Mouse (Mus musculus) naive thymus-derived CD4-positive, alpha-beta T cell, adult 2 months (primary cell): ENCODE measurements around the gene Sept9.

ENCODE experiments used
- DNase-seq: peaks from one replicate; pipeline ENCODE4 v3.0.0-alpha.2; 2011; ENCODE audit warnings: low read depth

Gene Sept9

GRCm38 (mm10) chr11:117221182-117221581, 21.7 kb downstream of the Sept9 start:
- no peak for DNase-seq

- DNase-seq, result no peak
Observed at GRCm38 (mm10) chr11:117222899-117223298, 23.4 kb downstream of the Sept9 start.

GRCm38 (mm10) chr11:117224804-117225203, 25.3 kb downstream of the Sept9 start:
- DNase-seq, result peak; percentile 17

- no peak for DNase-seq
Observed at GRCm38 (mm10) chr11:117225531-117226213, 26.2 kb downstream of the Sept9 start.

- no peak for DNase-seq
Observed at GRCm38 (mm10) chr11:117226214-117226535, 26.7 kb downstream of the Sept9 start.

GRCm38 (mm10) chr11:117228139-117228538, 28.7 kb downstream of the Sept9 start:
- DNase-seq, result no peak

GRCm38 (mm10) chr11:117231551-117231950, 32.1 kb downstream of the Sept9 start:
- DNase-seq, result no peak

GRCm38 (mm10) chr11:117232032-117232431, 32.6 kb downstream of the Sept9 start:
- DNase-seq, result no peak

- no peak for DNase-seq
Observed at GRCm38 (mm10) chr11:117232886-117233458, 33.5 kb downstream of the Sept9 start.

- no peak for DNase-seq
Observed at GRCm38 (mm10) chr11:117233818-117234217, 34.4 kb downstream of the Sept9 start.

GRCm38 (mm10) chr11:117235086-117235897, 35.8 kb downstream of the Sept9 start:
- DNase-seq, result no peak

- DNase-seq, result no peak
Observed at GRCm38 (mm10) chr11:117235898-117236459, 36.5 kb downstream of the Sept9 start.

- peak; percentile 95 for DNase-seq
Observed at GRCm38 (mm10) chr11:117238169-117238568, 38.7 kb downstream of the Sept9 start.

GRCm38 (mm10) chr11:117239617-117240016, 40.2 kb downstream of the Sept9 start:
- no peak for DNase-seq

GRCm38 (mm10) chr11:117240322-117240721, 40.9 kb downstream of the Sept9 start:
- DNase-seq, result no peak

- DNase-seq, result no peak
Observed at GRCm38 (mm10) chr11:117240861-117241738, 41.6 kb downstream of the Sept9 start.

- peak; percentile 66 for DNase-seq
Observed at GRCm38 (mm10) chr11:117242339-117243084, 43.1 kb downstream of the Sept9 start.

- peak; percentile 45 for DNase-seq
Observed at GRCm38 (mm10) chr11:117243536-117244290, 44.3 kb downstream of the Sept9 start.

- DNase-seq, result no peak
Observed at GRCm38 (mm10) chr11:117245041-117245725, 45.7 kb downstream of the Sept9 start.

GRCm38 (mm10) chr11:117245846-117246245, 46.4 kb downstream of the Sept9 start:
- peak; percentile 43 for DNase-seq
